Mouse (Mus musculus): ENCODE results near the gene Rrbp1.

Gene Rrbp1

GRCm38 (mm10) chr2:143955746-143956145 is 55.3 kb downstream of the Rrbp1 start:
- DNase-seq (ENCODE audit: low read depth in 2 of 2, low spot score in 2 of 2) = no peak

GRCm38 (mm10) chr2:143955004-143955403 is 56.1 kb downstream of the Rrbp1 start:
- DNase-seq (ENCODE audit: low read depth in 2 of 2, low spot score in 2 of 2) = no peak

GRCm38 (mm10) chr2:143953944-143954343 is 57.1 kb downstream of the Rrbp1 start:
- no peak for DNase-seq (ENCODE audit: low read depth in 2 of 2, low spot score in 2 of 2)

GRCm38 (mm10) chr2:143951546-143952315 is 59.3 kb downstream of the Rrbp1 start:
- no peak for DNase-seq (ENCODE audit: low read depth in 2 of 2, low spot score in 2 of 2)

GRCm38 (mm10) chr2:143951028-143951420 is 60.0 kb downstream of the Rrbp1 start:
- DNase-seq (ENCODE audit: low read depth in 2 of 2, low spot score in 2 of 2) = no peak

GRCm38 (mm10) chr2:143950290-143951027 is 60.6 kb downstream of the Rrbp1 start:
- DNase-seq (ENCODE audit: low read depth in 2 of 2, low spot score in 2 of 2) = no peak

GRCm38 (mm10) chr2:143949217-143949616 is 61.8 kb downstream of the Rrbp1 start:
- no peak for DNase-seq (ENCODE audit: low read depth in 2 of 2, low spot score in 2 of 2)

- no peak for DNase-seq (ENCODE audit: low read depth in 2 of 2, low spot score in 2 of 2)
Observed at GRCm38 (mm10) chr2:143948416-143948815, 62.6 kb downstream of the Rrbp1 start.

GRCm38 (mm10) chr2:143947981-143948380 is 63.1 kb downstream of the Rrbp1 start:
- DNase-seq (ENCODE audit: low read depth in 2 of 2, low spot score in 2 of 2) = no peak

- no peak for DNase-seq (ENCODE audit: low read depth in 2 of 2, low spot score in 2 of 2)
Observed at GRCm38 (mm10) chr2:143946399-143946798, 64.7 kb downstream of the Rrbp1 start.

GRCm38 (mm10) chr2:143945466-143946075 is 65.5 kb downstream of the Rrbp1 start:
- peak; percentile 11 to 14 for DNase-seq (ENCODE audit: low read depth in 2 of 2, low spot score in 2 of 2)

GRCm38 (mm10) chr2:143944796-143945195 is 66.3 kb downstream of the Rrbp1 start:
- no peak for DNase-seq (ENCODE audit: low read depth in 2 of 2, low spot score in 2 of 2)

GRCm38 (mm10) chr2:143940406-143940805 is 70.7 kb downstream of the Rrbp1 start:
- no peak for DNase-seq (ENCODE audit: low read depth in 2 of 2, low spot score in 2 of 2)

GRCm38 (mm10) chr2:143937861-143938260 is 73.2 kb downstream of the Rrbp1 start:
- no peak for DNase-seq (ENCODE audit: low read depth in 2 of 2, low spot score in 2 of 2)

- no peak for DNase-seq (ENCODE audit: low read depth in 2 of 2, low spot score in 2 of 2)
Observed at GRCm38 (mm10) chr2:143934439-143934838, 76.6 kb downstream of the Rrbp1 start.

GRCm38 (mm10) chr2:143933516-143933915 is 77.5 kb downstream of the Rrbp1 start:
- DNase-seq (ENCODE audit: low read depth in 2 of 2, low spot score in 2 of 2) = no peak

- no peak for DNase-seq (ENCODE audit: low read depth in 2 of 2, low spot score in 2 of 2)
Observed at GRCm38 (mm10) chr2:143932340-143932873, 78.7 kb downstream of the Rrbp1 start.

GRCm38 (mm10) chr2:143929607-143930311 is 81.3 kb downstream of the Rrbp1 start:
- DNase-seq (ENCODE audit: low read depth in 2 of 2, low spot score in 2 of 2) = no peak

- DNase-seq (ENCODE audit: low read depth in 2 of 2, low spot score in 2 of 2) = no peak
Observed at GRCm38 (mm10) chr2:143925826-143926225, 85.2 kb downstream of the Rrbp1 start.

GRCm38 (mm10) chr2:143924085-143924484 is 87.0 kb downstream of the Rrbp1 start:
- DNase-seq (ENCODE audit: low read depth in 2 of 2, low spot score in 2 of 2) = no peak

- no peak for DNase-seq (ENCODE audit: low read depth in 2 of 2, low spot score in 2 of 2)
Observed at GRCm38 (mm10) chr2:143918831-143919502, 92.1 kb downstream of the Rrbp1 start.

Data from CD8-positive naive resting alpha-beta T cell, adult 2 months (primary cell).